Mouse (Mus musculus) kidney, adult 2 months (tissue): ENCODE measurements around the gene Pno1.

Experiments
- CTCF ChIP-seq: fragments of 200-500 bp; conservative IDR thresholded peaks from 2 replicates; pipeline ENCODE4 v1.5.1; 2011; ENCODE audit warnings: low read depth, mild to moderate bottlenecking, control low read depth, low read length, moderate library complexity, mixed read lengths; ENCODE audit not compliant: insufficient read depth, insufficient read length
- POLR2A ChIP-seq: fragments of 200-500 bp; IDR thresholded peaks from one replicate; pipeline ENCODE4 v1.6.1; 2011; ENCODE audit warnings: low read depth, low read length, control low read depth

DNA sequence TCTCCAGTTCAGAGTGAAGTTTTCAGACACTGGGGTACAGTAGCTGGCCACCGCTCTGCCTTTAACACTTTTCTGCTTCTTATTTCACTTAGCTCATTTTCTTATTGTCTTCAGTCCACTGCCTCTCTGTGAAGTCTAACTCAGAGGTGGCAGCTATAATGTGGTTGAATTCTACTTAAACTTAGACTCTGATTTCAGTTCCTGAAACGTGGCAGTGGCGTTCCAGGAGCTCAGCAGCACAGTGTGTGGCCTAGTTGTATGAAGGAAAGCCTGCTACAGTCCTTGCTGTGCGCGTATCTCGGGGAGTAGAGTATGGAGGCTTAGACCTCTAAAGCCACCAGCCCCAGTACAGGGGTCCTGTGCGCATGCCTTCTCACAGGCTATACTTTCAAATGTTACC, 44.7 kb downstream of the Pno1 start:
- TF ChIP-seq CTCF, result no peak
- TF ChIP-seq POLR2A, result no peak
